31 mouse cellular contexts compared by ENCODE assay signal in the genomic region with DNA sequence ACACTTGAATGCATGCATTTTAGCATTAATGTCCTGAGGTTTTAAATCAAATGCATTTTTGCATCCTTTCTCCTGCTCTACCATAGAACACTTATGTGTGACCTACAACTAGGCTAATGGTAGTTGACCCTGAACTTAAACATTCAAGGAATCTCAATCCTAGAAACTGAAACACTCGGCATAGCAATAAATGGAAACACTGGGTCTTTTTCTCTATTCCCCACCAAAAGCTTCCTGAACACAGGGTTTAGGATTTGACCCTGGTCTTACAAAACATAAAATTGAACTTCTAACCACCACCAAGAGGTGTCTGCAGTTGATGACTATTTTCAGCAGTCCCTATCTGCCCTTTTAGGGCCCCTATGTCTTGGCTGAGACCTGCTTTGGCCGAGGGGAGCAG.
"Had no signal": no experiment of that assay in that cellular context is flagged by ENCODE, and none has a peak within 500 bp of the region (broad histone marks: within the 10 kb centered on the region; RNA-seq: fewer than 3 reads in every experiment).

No protein-coding gene starts in this region.

- H3K9ac ChIP-seq: limb, embryonic 12.5 days; limb, embryonic 13.5 days; limb, embryonic 15.5 days; liver, embryonic 12.5 days; liver, embryonic 13.5 days; liver, embryonic 14.5 days; liver, embryonic 15.5 days; liver, postnatal 0 days; lung, embryonic 14.5 days; lung, embryonic 15.5 days; midbrain, embryonic 12.5 days; midbrain, embryonic 13.5 days; midbrain, embryonic 15.5 days; neural tube, embryonic 12.5 days had no signal

- H3K4me2 ChIP-seq: limb, embryonic 12.5 days; limb, embryonic 13.5 days; limb, embryonic 15.5 days; liver, embryonic 11.5 days; liver, embryonic 12.5 days; liver, embryonic 13.5 days; liver, embryonic 15.5 days; lung, embryonic 14.5 days; lung, embryonic 15.5 days; midbrain, embryonic 11.5 days; midbrain, embryonic 12.5 days; midbrain, embryonic 13.5 days; midbrain, embryonic 15.5 days; neural tube, embryonic 12.5 days had no signal

- ATAC-seq: liver, embryonic 12.5 days; liver, postnatal 0 days; lung, postnatal 0 days; midbrain, embryonic 13.5 days; midbrain, embryonic 15.5 days; midbrain, embryonic 16.5 days had no signal

- DNase-seq: left cerebral cortex, postnatal 4 days; liver; liver, embryonic 13.5 days; liver, postnatal 0 days; lung, adult 18-20 months; lung, adult 2 months; lung, embryonic 14.5 days; lung, postnatal 10 days; lung, postnatal 14 days; lung, postnatal 36 days; midbrain, embryonic 14.5 days had no signal

- H3K4me1 ChIP-seq: limb, embryonic 10.5 days; limb, embryonic 12.5 days; limb, embryonic 13.5 days; limb, embryonic 15.5 days; liver, embryonic 12.5 days; liver, embryonic 13.5 days; liver, embryonic 15.5 days; lung, embryonic 15.5 days; megakaryocyte, embryonic 14.5 days; midbrain, embryonic 10.5 days; midbrain, embryonic 12.5 days; midbrain, embryonic 13.5 days; midbrain, embryonic 15.5 days; neural tube, embryonic 12.5 days had no signal

- H3K4me3 ChIP-seq: limb, embryonic 10.5 days; limb, embryonic 12.5 days; limb, embryonic 13.5 days; limb, embryonic 15.5 days; liver, embryonic 12.5 days; liver, embryonic 13.5 days; liver, embryonic 15.5 days; lung, embryonic 15.5 days; megakaryocyte, embryonic 14.5 days; midbrain, embryonic 10.5 days; midbrain, embryonic 12.5 days; midbrain, embryonic 13.5 days; midbrain, embryonic 15.5 days; myocyte; neural tube, embryonic 12.5 days had no signal

- H3K27ac ChIP-seq: limb, embryonic 10.5 days; limb, embryonic 12.5 days; limb, embryonic 13.5 days; limb, embryonic 15.5 days; liver, embryonic 12.5 days; liver, embryonic 13.5 days; liver, embryonic 14.5 days; liver, embryonic 15.5 days; lung, embryonic 15.5 days; macrophage; midbrain, embryonic 10.5 days; midbrain, embryonic 12.5 days; midbrain, embryonic 13.5 days; midbrain, embryonic 15.5 days; neural tube, embryonic 12.5 days had no signal

- H3K9me3 ChIP-seq: limb, embryonic 10.5 days; limb, embryonic 12.5 days; limb, embryonic 15.5 days; liver, embryonic 12.5 days; liver, embryonic 13.5 days; liver, embryonic 15.5 days; lung, embryonic 15.5 days; midbrain, embryonic 10.5 days; midbrain, embryonic 12.5 days; midbrain, embryonic 13.5 days; midbrain, embryonic 15.5 days; neural tube, embryonic 12.5 days had no signal

- H3K27me3 ChIP-seq: limb, embryonic 12.5 days; limb, embryonic 13.5 days; limb, embryonic 15.5 days; liver, embryonic 12.5 days; liver, embryonic 13.5 days; liver, embryonic 15.5 days; lung, embryonic 15.5 days; megakaryocyte, embryonic 14.5 days; midbrain, embryonic 12.5 days; midbrain, embryonic 13.5 days; midbrain, embryonic 15.5 days; neural tube, embryonic 12.5 days had no signal
